Mouse (Mus musculus) lung, postnatal 10 days (tissue): ENCODE data around the gene Kcnc3.
A peak's percentile ranks its signal among the peaks of the same experiment; 100 is the strongest.

Experiments
- DNase-seq: peaks from one replicate; pipeline ENCODE4 v3.0.0; 2021

The Kcnc3 gene

DNA sequence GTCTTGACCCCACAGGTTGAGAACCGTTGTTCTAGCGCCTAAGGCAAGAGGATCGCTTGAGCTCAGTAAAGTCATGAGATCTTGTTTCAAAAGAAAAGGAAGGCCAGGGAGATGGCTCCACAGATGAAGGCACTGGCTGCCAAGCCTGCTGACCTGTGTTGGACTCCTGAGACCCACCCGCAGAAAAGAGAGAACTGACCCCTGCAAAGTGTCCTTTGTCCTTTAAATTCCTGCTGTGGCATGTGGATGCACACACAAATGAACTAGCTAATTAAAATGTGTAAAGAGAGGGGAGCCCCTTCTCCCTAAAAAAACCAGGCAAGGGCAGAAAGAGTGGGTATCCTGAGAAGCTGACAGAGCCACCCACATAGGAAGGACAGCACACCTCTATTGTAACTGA is 18.7 kb upstream of the Kcnc3 start:
- no peak for DNase-seq

DNA sequence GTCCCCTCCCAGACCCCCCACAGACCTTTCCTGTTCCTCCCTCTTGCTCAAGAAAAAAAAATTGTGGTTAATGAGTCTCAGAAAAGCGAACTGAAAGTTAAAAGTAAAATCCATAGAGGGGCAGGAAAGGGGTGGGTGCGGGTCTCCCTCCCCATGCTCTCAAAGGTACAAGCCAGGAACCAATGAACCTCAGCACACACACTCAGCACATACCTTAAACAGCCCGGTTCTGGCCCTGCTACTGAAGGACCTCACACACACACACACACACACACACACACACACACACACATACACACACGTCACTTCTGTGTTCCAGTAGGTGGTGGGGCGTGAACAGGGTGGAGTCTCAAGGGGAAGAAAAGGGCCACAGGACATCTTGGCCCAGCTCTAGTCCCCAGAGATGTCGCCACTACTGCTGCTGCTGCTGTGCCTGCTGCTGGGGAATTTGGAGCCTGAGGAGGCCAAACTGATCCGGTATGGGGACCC is 18.2 kb upstream of the Kcnc3 start, which contains the start of gene Napsa:
Gene Napsa (plus strand): TSS at position 168 of the 489 bp plus-strand sequence.
- DNase-seq: peak; percentile 76

DNA sequence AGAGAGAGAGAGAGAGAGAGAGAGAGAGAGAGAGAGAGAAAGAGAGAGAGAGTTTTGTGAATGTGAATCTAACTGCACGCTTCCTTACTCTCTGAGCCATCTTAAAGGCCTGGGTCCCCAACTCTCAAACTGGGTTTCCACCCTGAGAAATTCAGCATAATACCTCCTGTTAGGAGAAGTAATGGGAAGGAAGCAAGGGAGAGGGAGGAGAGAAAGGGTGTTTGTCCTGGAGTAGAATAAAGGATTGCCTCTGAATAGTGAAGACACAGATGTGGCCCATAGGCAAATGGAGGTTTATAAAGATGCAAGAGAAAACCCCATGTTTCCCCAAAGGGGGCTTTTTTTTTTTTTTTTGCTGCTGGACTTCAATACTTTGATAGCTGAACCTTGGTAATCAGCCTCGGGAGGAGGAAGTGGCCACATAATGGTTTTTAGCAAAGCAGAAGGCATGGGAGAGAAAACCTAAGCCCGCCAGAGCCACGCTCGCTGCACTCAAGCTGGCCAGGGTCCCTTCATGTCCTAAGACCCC is 17.4 kb upstream of the Kcnc3 start:
- no peak for DNase-seq

DNA sequence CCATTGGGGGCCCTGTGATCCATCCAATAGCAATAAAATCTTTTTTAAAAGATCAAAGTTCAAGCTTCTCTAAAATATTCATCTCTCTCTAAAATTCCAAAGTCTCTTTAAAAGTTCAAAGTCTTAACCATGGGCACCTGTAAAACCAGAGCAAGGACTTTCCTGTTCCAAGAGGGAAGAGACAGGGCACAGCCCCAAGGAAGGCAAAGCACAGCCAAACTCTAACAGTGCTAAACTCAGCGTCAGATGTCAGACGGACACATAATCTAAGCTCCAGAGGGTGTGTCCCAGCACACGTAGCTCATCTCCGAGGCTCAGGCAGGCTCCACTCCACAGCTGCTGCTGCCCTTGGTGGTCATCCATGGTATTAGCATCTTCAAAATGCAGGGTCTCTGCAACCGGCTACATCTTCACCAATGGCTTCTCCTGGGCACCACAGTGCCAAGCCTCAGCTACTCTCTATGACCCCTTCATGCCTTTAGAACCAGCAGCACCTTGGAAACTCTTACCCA is 14.1 kb upstream of the Kcnc3 start:
- no peak for DNase-seq

DNA sequence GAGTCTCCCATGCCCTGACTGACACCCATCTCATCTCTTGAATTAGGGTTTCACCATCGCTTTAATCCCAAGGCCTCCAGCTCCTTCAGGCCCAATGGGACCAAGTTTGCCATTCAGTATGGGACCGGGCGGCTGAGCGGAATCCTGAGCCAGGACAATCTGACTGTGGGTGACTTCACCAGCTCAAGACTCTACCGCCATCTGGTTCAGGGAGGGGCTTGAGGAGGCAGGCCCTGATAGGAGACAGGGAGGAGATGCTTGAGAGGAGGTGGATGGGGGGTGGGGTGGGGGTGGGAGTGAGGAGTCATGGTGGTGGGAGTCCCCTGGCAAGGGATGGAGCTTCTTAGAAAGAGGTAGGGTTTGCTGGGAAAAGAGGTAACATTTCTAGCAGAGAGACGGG is 8.8 kb upstream of the Kcnc3 start:
- no peak for DNase-seq

DNA sequence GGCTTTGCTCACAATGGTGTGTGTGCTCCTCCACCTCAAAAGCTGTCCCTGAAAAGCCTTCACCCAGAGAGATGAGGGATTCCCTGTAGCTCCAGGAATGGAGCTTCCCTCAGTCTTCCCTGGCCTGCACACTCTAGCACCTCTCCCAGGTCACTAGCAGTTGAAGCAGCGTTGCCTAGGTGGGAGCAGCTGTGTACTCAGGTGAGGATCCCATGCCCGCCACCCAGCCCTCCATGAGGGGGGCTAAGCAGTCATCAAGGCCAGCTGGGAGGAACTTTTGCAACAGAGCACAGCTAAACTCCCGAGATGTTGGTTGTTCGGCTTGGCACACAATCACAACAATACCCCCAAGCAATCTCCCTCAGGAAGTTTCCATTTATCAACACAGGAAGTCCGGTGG is 7.8 kb upstream of the Kcnc3 start:
- peak; percentile 36 for DNase-seq

DNA sequence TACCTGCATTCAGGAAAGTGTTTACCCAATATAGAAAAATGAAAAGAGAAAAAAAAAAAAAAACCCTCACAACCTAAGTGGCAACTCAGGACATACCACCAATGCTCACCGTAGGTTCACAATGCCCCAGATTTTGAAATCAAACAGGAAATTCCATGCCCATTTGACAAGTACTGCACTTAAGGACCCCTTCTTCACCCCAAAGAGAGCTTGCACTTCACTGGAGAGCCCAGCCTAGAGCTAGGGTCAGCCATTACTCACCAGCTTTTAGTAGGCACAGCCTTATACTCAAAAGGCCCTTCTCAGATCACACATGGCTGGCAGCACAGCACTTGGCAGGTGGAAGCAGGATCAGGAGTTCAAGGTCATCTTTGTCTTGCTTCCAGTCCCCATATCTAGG is 7.3 kb upstream of the Kcnc3 start:
- DNase-seq: peak; percentile 66

DNA sequence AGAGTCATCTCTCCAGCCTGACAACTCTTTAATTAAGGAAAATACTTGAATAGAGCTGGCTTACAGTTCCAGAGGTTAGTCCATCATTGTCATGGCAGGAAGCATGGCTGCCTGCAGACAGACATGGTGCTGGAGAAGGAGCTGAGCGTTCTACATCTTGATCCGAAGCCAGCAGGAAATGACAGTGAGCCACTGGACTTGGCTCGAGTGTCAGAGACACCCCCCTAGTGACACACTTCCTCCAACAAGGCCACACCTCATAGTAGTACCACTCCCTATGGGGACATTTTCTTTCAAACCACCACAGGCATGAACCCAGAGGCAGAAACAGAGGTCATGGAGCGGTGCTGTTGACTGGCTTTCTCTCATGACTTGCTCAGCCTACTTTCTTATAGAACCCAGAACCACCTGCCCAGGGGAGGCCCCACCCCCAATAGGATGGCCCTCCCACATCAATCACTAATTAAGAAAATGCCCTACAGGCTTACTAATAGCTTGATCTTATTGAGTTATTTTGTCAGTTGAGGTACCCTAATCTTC is 6.1 kb upstream of the Kcnc3 start:
- DNase-seq: no peak

DNA sequence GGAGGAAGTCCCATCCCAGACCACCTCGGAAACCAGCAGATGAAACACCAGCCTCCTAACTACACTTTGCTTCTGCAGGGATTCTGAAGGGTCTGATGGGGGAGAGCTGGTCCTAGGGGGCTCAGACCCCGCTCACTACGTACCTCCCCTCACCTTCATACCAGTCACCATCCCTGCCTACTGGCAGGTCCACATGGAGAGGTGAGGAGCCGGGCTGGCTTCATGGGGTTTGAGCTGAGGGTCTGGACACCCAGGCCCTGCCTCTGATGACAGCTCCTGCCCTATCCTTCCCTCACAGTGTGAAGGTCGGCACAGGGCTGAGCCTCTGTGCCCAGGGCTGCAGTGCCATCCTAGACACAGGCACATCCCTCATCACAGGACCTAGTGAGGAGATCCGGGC is 5.5 kb upstream of the Kcnc3 start:
- no peak for DNase-seq

DNA sequence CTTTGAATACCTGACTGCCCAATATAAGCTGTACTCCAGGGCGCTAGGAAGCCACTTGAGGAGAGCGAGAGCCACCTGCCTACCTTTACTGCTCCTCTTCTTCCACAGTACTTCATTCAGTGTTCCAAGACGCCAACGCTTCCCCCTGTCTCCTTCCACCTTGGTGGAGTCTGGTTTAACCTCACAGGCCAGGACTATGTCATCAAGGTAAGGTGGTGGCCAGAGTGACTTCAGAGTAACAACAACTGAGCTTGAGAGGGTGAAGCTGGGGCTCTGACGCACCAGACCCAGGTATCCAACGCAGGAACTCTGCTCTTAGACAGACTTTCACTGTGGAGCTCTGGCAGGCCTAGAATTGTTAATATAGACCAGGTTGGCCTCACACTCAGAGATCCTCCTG is 4.9 kb upstream of the Kcnc3 start:
- no peak for DNase-seq

DNA sequence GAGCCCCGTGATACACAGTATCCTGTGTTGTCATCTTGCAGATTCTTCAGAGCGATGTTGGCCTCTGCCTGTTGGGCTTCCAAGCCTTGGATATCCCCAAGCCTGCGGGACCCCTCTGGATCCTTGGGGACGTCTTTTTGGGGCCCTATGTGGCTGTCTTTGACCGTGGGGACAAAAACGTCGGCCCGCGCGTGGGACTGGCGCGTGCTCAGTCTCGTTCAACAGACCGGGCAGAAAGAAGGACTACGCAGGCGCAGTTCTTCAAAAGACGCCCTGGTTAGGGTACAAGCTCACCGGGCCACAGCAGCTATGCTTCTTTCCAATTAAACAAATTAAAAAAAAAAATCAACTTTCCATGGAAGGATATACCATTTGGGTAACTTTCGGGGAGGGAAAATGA is 3.9 kb upstream of the Kcnc3 start:
- DNase-seq: no peak

DNA sequence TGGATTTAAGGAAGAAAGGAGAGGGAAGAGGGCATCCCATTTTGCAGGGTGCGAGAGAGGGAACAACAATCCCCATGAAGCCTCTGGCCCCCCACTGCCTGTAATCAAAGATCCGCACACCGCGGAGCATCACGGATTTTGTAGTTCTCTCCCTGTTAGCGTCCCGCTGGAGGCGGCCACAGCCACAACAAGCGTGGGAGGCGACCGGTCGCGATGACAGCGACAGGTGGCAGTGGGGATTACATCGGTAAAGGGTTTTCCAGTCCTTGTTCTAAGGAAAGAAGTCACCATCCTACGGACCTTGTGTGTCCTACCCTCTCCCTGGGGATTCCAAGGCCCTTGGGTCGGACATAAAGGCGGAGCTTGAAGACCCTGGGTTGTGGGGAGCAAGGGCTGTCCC is 3.5 kb upstream of the Kcnc3 start:
- peak; percentile 60 for DNase-seq

DNA sequence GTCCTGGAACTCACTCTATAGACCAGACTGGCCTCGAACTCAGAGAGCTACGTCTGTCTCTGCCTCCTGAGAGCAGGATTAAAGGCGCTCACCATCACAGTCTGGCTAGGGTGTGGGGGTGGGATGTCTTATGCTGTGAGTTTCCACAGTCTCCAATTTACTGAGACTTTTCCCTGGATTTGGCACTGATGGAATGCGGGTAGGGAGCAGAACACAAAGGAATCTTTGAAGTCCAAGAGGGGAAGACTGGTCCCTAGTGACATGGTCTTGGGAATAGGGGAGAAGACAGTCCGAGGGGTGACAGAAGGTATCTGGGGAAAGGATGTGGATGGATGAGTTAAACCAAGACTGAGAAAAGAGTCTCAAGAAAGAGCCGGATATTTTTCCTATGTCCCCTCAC is 2.8 kb upstream of the Kcnc3 start:
- DNase-seq: no peak

DNA sequence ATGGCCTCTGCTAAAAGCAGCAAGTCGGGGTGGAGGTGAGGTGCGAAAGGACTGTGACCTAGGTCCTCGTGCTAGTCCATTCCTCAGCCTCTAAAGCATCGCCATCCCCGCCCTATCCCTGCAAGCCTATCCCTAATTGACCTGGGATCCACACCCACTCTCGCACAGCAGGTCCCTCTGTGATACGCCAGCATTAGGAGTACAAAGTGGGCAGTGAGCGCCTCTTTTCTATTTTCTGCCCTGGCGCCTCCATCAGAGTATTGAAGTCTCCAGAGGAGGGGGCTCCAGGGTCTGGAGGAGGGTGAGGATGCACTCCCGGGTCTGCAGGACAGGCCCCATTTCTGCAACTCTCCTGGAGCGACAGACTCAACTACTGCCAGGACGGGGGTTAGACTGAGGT is 2.1 kb upstream of the Kcnc3 start:
- no peak for DNase-seq

DNA sequence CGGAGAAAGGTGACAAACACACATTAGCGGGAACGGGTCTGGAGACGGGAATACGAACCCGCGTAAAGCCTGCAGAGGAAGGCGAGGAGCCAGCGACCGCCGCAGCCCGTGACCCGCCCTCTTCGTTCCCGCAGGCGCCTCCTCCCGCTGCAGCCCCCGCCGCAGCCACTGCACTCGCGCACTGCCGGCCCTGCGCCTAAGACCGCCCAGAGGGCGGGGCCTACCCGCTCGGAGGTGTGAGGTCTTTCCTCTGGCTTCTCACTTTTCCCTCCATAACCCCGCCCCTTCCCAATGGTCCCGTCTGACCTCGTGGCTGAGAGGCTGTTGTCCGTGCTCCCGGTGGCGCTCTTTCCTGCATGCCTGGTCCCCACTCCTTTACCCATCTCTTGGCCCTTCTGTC is 1.3 kb upstream of the Kcnc3 start:
- peak; percentile 90 for DNase-seq

DNA sequence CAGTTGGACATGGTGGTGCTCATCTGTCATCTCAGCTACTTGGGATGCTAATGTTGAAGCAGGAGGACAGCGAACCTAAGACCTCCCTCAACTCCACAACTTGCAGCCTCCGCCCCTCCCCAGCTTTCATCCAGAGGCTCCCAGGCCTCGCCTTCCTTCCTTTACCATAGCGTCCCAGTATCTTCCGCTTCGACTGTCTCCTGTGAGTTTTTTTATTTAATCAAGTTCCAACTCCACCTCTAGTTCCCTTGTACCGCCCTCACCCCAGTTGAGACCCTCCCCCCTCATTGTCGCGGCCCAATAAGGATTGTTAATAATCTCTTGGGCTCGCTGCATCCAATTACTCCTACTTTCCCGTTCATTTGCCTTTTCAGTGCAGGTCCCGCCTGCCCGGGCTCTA is 518 bp upstream of the Kcnc3 start:
- no peak for DNase-seq

DNA sequence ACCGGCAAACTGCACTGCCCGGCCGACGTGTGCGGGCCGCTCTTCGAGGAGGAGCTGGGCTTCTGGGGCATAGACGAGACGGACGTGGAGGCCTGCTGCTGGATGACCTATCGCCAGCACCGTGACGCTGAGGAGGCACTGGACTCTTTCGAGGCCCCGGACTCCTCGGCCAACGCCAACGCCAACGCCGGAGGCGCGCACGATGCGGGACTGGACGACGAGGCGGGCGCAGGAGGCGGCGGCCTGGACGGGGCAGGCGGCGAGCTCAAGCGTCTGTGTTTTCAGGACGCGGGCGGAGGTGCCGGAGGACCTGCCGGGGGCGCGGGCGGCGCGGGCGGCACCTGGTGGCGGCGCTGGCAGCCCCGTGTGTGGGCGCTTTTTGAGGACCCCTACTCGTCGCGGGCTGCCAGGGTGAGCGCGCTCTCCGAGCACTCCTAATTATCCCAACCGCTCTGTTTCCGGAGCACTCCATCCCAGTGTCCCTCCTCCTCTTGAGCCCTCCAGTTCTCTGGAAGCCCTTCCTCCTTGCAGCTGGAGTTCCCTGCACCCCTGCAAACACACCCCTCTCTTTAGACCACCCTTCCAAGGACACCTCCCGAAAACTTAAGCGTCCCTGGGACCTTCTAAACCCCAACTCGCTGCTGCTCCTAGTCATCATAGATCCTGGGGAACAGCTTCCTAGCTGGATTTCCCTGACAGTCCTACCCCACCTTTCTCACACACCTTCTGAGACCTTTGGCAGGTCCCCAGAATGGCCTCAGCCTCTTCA is 1.1 kb downstream of the Kcnc3 start:
- DNase-seq: no peak

DNA sequence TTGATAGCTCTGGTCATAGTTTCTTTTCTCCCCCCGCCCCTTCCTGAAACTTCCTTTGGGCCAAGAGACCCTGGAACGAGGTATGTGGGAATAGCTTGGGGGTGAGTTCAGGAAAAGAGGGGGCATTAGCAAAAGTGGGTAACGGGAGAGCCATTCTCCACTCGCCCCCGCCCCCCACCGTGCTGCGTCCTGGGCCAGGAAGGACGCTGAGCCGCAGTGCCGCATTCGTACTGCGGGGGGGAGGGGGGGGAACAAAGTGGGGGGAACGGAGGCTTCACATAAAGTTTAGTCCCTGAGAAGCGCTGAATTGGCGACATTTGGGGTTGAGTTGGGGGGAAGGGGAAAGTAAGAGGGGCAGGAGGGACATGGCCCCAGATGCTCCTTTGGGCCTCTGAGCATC is 2.6 kb downstream of the Kcnc3 start:
- DNase-seq: no peak

DNA sequence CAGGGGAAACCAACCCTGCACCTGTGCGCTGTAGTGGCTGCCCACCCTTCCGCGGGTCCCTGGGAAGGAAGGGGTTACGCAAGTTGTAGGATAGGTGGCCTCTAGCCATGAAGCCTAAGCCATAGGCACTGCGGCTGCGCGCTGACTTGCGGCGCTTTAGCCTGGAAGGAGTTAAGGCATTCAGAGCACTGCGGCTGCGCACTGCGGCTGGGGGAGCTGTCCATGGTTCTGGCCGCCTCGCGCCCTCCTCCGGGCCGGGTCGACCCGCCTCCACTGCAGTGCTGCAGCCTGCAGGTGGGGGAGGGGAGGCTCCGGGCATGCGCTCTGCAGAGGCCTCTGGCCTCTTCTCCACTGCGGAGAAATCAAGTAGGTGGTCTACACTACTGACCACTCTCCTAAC is 3.3 kb downstream of the Kcnc3 start:
- peak; percentile 90 for DNase-seq

DNA sequence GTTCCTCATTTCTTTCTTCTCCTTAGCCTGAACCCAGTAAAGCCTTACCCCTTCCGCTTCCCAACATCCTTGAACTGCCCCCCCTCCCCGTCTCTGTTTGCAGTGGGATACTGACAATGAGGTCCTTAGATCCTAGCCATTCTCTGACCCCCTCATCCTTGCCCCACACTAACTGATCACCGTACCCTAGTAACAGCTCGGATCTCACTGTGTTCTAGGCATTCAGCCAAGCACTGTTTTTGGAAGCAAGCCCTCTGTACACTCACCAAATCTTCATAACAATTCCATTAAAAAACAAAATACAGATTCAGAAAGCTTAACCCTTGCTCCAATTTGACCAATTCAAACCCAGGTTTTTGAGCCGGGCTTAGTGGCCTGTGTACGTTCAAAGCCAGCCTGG is 3.8 kb downstream of the Kcnc3 start:
- peak; percentile 39 for DNase-seq

DNA sequence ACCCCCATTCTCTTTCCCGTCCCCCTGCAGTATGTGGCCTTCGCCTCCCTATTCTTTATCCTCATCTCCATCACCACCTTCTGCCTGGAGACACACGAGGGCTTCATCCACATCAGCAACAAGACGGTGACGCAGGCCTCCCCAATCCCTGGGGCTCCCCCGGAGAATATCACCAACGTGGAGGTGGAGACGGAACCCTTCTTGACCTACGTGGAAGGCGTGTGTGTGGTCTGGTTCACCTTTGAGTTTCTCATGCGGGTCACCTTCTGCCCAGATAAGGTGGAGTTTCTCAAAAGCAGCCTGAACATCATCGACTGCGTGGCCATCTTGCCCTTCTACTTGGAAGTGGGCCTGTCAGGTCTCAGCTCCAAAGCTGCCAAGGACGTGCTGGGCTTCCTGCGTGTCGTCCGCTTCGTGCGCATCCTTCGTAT is 4.7 kb downstream of the Kcnc3 start:
- DNase-seq: no peak

DNA sequence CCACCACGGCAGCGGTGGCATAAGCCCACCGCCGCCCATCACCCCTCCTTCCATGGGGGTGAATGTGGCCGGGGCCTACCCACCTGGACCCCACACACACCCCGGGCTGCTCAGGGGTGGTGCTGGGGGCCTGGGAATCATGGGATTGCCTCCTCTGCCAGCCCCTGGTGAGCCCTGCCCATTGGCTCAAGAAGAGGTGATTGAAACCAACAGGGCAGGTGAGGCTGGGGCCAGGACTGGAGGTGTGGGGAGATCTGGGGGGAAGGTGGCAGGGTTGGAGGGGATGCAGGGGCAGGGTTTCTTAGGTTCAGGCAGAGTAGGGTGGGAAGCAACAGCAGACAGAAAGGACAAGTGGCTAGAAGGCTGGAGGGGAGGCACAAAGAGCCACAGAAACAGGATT is 5.6 kb downstream of the Kcnc3 start:
- no peak for DNase-seq

DNA sequence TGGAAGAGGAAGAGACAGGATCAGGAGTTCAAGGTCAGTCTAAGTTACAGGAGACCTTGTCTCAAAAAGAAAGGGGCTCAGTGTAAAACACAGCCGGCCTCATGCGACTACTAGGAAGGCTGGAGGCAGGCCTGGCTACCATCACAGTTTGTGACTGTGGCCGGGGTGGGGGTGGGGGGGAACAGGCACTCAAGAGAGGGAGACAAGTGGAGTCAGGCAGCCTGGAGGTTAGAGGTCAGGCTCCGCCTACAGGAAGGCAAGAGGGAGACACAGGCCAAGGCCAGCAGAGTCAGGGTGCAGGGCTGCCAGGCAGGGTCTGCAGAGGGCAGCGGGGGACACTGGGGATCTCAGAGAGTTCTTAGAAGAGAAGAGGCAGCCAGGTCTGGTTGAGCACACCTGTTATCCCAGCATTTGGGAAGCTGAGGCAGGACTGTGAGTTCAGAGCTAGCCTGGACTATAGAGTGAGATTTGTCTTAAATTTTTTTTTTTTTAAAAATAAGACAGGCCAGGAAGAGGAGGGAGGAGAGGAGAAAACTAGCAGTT is 6.6 kb downstream of the Kcnc3 start:
- DNase-seq: no peak

DNA sequence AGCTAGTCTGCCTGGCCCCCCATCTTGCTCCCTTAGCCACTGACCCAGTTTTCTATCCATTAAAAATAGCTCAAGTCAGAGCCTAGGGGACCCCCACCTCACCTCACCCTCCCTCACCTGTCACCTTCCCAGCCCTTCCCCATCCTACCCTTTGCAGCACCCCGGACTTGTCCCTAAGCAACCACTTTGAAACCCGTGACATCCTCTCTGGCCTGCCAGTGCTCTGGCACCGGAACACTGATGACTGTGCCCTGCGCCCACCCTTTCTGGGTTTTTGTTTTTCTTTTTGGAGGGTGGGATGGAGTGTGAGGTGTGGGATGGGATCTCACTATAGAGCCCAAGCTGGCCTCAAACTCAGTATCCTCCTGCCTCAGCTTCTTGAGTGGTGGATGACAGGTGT is 7.2 kb downstream of the Kcnc3 start:
- no peak for DNase-seq
